ENCODE assay signal across 8 mouse cellular contexts in the genomic region with DNA sequence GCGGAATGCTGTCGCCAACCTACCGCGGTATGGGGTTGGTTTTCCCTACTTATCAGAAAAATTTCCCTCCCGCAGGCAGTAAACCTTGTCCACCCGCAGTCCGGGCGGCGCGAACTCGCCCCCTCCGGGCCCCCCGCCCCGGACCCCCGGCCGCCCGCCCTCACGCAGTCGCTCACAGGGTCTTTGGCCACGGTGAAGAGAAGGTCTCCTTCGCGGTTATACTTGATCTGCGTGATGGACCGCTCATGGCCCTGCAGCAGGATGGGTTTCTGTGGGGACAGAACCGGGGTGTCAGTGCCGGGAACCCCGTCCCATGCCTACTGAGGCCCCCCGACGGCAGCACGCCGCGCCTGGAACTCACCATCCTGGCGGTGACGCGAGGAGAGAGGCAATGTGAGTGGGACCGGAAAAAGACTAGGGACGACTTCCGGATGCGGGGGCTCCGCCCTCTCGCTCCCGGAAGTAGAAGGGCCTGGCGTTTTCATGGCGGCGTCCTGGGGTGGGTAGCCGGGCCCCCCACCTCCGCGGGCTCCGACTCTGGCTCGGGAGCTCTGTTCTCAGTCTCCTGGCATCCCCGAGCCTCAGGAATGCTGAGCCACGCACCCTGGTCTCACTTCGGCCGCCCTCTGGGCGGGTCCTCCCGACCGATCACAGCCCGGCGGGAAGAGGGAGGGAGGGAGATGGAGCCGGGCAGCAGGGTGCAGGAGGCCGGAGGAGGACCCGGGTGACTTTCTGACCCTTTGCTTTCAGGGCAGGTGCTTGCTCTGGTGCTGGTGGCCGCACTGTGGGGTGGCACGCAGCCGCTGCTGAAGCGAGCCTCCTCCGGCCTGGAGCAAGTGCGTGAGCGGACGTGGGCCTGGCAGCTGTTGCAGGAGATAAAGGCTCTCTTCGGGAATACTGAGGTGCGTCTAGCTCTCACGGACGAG. TPM values are rescaled to one million over a fixed set of nuclear protein-coding genes. Genes with fewer than 3 reads are reported as not detected.
DNase-seq lines count a peak whose midpoint lies in the region; ATAC-seq and TF ChIP-seq lines count a peak whose summit lies in the region.

Gene Eif3i, minus strand, starts transcription at position 416 of the 926 bp plus-strand sequence.
Gene Tmem234, plus strand, starts transcription at position 436 of the 926 bp plus-strand sequence.

- no peaks in the 10 kb centered on the region for H3K9me3 ChIP-seq in hindbrain, embryonic 16.5 days (ENCODE audit: control insufficient read depth, low read length)

- ATAC-seq in common myeloid progenitor, adult 5-6 weeks (replicated peaks; ENCODE audit: low read depth, poor library complexity, severe bottlenecking): peak; percentile 99
- ATAC-seq in hindbrain, embryonic 16.5 days: peak; percentile 93
- ATAC-seq in megakaryocyte-erythroid progenitor cell, adult 5-6 weeks (replicated peaks; ENCODE audit: low FRiP score, low TSS enrichment, poor library complexity, severe bottlenecking): peak; percentile 95

- H3K27me3 ChIP-seq in hindbrain, embryonic 16.5 days (replicated peaks; ENCODE audit: control insufficient read depth, insufficient read depth, low read length): no peaks in the 10 kb centered on the region

- peak; percentile 88 to 95 for DNase-seq in adrenal gland, adult (ENCODE audit: inconsistent age in 2 of 2, low spot score in 1 of 2)
- DNase-seq in gastrocnemius, adult 2 months: peak; percentile 89
- peak; percentile 85 to 86 for DNase-seq in left cerebral cortex, postnatal 14 days (ENCODE audit: low spot score in 2 of 2)
- peak; percentile 83 for DNase-seq in right cerebral cortex, postnatal 14 days
- peak; percentile 72 for DNase-seq in urinary bladder, postnatal 25 days (ENCODE audit: low spot score)

- peaks cover 17% of the 10 kb centered on the region for H3K4me1 ChIP-seq in hindbrain, embryonic 16.5 days (ENCODE audit: control insufficient read depth, insufficient read depth, low read depth, low read length)

- peak within 1 kb of the TSS; percentile 96 for H3K4me3 ChIP-seq in gastrocnemius, adult 2 months
- H3K4me3 ChIP-seq in hindbrain, embryonic 16.5 days (ENCODE audit: low read length): peak within 1 kb of the TSS; percentile 65

- TF ChIP-seq CTCF in gastrocnemius, adult 2 months (IDR thresholded peaks at IDR 0.05): peak; percentile 2; the same call in 1 of the 2 replicates

- H3K27ac ChIP-seq in gastrocnemius, adult 2 months: peak within 1 kb of the TSS; percentile 92
- peak within 1 kb of the TSS; percentile 73 for H3K27ac ChIP-seq in hindbrain, embryonic 16.5 days (ENCODE audit: low read depth, low read length)

- peak within 1 kb of the TSS; percentile 70 for H3K4me2 ChIP-seq in hindbrain, embryonic 16.5 days (ENCODE audit: low read length)

- intact Hi-C loops in gastrocnemius, adult 2 months (cut with DNase I): loop anchor here (1.0 to 10.0 kb wide), 2 partner anchors 40 to 106 kb away; partner anchors contain the start of genes Fam229a and Tssk3
- intact Hi-C loops in left cerebral cortex, postnatal 14 days (cut with DNase I): no loop called here

- H3K36me3 ChIP-seq in hindbrain, embryonic 16.5 days (ENCODE audit: control insufficient read depth, insufficient read depth, low read length): peaks cover 26% of the 10 kb centered on the region

- WGBS in hindbrain, embryonic 16.5 days: under 1% methylated on average over 73 of the region's 74 CpGs

- H3K9ac ChIP-seq in hindbrain, embryonic 16.5 days (ENCODE audit: low read depth, low read length): peak within 1 kb of the TSS; percentile 79

RNA-seq across cellular contexts. Expression of gene Eif3i, which starts in this region (rescaled TPM):
- 256 and 262 TPM in 2 replicates for total RNA-seq in common myeloid progenitor, adult 5-6 weeks (2017)
- total RNA-seq in gastrocnemius, adult 2 months (2021): 100 to 1,000 TPM; 134 to 137 TPM
- polyA plus RNA-seq in hindbrain, embryonic 16.5 days (2015; fragmentation: Nextera tagmentation; extraction: Ambion mirVana): 216 and 223 TPM in 2 replicates
- 100 to 1,000 TPM; 139 to 140 TPM for total RNA-seq in left cerebral cortex, postnatal 14 days (2021)
- total RNA-seq in megakaryocyte-erythroid progenitor cell, adult 5-6 weeks (2014; fragmentation: Nextera tagmentation): 425 and 431 TPM in 2 replicates
- total RNA-seq in megakaryocyte-erythroid progenitor cell, adult 5-6 weeks (2017): 323 and 412 TPM in 2 replicates

RNA-seq across cellular contexts. Expression of gene Tmem234, which starts in this region (rescaled TPM):
- 82.7 and 92.3 TPM in 2 replicates for total RNA-seq in common myeloid progenitor, adult 5-6 weeks (2017)
- total RNA-seq in gastrocnemius, adult 2 months (2021): 10 to 100 TPM; 29.8 to 31.9 TPM
- 185 and 190 TPM in 2 replicates for polyA plus RNA-seq in hindbrain, embryonic 16.5 days (2015; fragmentation: Nextera tagmentation; extraction: Ambion mirVana)
- 100 to 1,000 TPM in 1 of 2 experiments, 10 to 100 TPM in 1; 91.8 to 105 TPM for total RNA-seq in left cerebral cortex, postnatal 14 days (2021)
- 116 and 126 TPM in 2 replicates for total RNA-seq in megakaryocyte-erythroid progenitor cell, adult 5-6 weeks (2014; fragmentation: Nextera tagmentation)
- 89.9 and 120 TPM in 2 replicates for total RNA-seq in megakaryocyte-erythroid progenitor cell, adult 5-6 weeks (2017)

Comparison
In these comparisons a context has a peak if more than half of its experiments do, and no peak if none do; other contexts are left out.
1. Peak in every context shown above with its lines: DNase-seq, ATAC-seq, H3K4me3 ChIP-seq and H3K27ac ChIP-seq.